Mouse (Mus musculus) lung, embryonic 15.5 days (tissue): ENCODE results near the gene Gm9918. TPM values are rescaled to one million over a fixed set of nuclear protein-coding genes. Genes with fewer than 3 reads are reported as not detected.
"Not testable (repeated sequence)": the region's sequence is repeated elsewhere in the genome, so short reads cannot be mapped to it uniquely, and the experiment has no call there.

Experiments
- ATAC-seq: fragments of 200-750 bp; cut with Nextera tagmentation; 2 replicates; pipeline ENCODE4 v1.8.0; 2017; ENCODE audit warnings: moderate number of reproducible peaks, borderline replicate concordance; ENCODE audit not compliant: low FRiP score, low TSS enrichment; ENCODE audit errors: extremely low read depth
- H3K27ac ChIP-seq: fragments of 300-500 bp; sonication (generic); 2 replicates; pipeline ENCODE4 v1.5.1; 2015; ENCODE audit warnings: moderate library complexity, mild to moderate bottlenecking, inconsistent platforms
- H3K27me3 ChIP-seq: fragments of 300-500 bp; sonication (generic); 2 replicates; pipeline ENCODE4 v1.6.1; 2015; ENCODE audit warnings: inconsistent platforms
- H3K36me3 ChIP-seq: fragments of 300-500 bp; sonication (generic); 2 replicates; pipeline ENCODE4 v1.6.1; 2015; ENCODE audit warnings: inconsistent platforms
- H3K4me1 ChIP-seq: fragments of 300-500 bp; sonication (generic); 2 replicates; pipeline ENCODE4 v1.6.1; 2015; ENCODE audit warnings: inconsistent platforms
- H3K4me2 ChIP-seq: fragments of 300-500 bp; sonication (generic); 2 replicates; pipeline ENCODE4 v1.6.1; 2015; ENCODE audit warnings: inconsistent platforms, mild to moderate bottlenecking, moderate library complexity
- H3K4me3 ChIP-seq: fragments of 300-500 bp; sonication (generic); 2 replicates; pipeline ENCODE4 v1.5.1; 2015; ENCODE audit warnings: mild to moderate bottlenecking, inconsistent platforms
- H3K9ac ChIP-seq: fragments of 300-500 bp; sonication (generic); 2 replicates; pipeline ENCODE4 v1.6.1; 2015; ENCODE audit warnings: inconsistent platforms
- H3K9me3 ChIP-seq: fragments of 300-500 bp; sonication (generic); 2 replicates; pipeline ENCODE4 v1.6.1; 2016; ENCODE audit warnings: inconsistent platforms
- WGBS: fragments of 180-500 bp; shearing (Covaris S2); methylation state at CpG from one replicate; pipeline ENCODE4 v1.1.7; 2015; 5-methylcytosine and 5-hydroxymethylcytosine counted together
- polyA plus RNA-seq: library from polyadenylated mRNA; unstranded; fragments of >200 nt; fragmentation: Nextera tagmentation; extraction: Ambion mirVana; gene quantifications from 2 replicates; pipeline ENCODE4 v1.2.1, GENCODE M21; 2015

Gm9918 gene
- polyA plus RNA-seq: 0.53 and 0.57 TPM in 2 replicates

DNA sequence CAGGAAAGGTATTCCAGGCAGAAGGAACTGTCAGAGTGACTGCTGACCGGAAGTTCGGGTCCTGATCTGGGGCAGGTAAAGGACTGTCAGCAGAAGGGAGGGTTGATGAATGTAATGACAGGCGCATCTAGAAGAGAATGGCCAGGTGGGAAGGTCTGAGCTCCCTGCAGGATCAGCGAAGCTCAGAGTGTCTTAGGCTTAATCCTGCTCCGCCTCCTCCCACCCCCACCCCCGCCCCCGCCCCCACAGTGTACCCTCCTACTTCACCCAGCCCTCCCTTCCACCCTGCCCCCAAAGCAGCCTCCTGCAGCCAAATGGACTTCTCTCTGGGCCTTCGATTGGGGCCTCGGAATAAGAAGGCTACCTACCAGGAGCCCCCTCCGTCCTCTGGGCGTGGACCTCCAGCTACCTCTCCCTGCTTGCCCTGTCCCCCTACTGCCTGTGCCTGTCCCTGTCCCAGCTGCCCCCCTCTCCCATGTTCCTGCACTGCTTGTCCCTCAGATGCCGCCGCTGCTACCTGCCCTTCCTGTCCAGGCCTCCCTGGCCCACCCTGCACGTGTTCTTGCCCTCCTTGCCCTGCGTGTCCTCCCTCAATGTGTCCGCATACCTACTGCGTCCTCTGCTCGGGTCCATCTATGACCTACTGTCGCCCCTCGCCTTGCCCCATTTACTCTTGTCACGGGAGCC, at the start of gene Gm9918:
Gm9918 (plus strand) TSS at position 290 of the 687 bp plus-strand sequence.
- Histone ChIP-seq H3K9ac (peak within 1 kb of the TSS; percentile 25; the same call in 1 of the 2 replicates), H3K4me3 (peak within 1 kb of the TSS; percentile 27), H3K36me3 (no peaks in the 10 kb centered on the region), H3K9me3 (no peaks in the 10 kb centered on the region), H3K27me3 (no peaks in the 10 kb centered on the region), H3K4me1 (peaks cover 14% of the 10 kb centered on the region), H3K4me2 (peak within 1 kb of the TSS; percentile 52), H3K27ac (0 out of 2 replicates have a peak within 1 kb of the TSS, but pooled peaks have one; percentile 1)
- ATAC-seq: peak; percentile 66; the same call in 1 of the 2 replicates
- 9% methylated on average over 20 of the region's 21 CpGs for WGBS

DNA sequence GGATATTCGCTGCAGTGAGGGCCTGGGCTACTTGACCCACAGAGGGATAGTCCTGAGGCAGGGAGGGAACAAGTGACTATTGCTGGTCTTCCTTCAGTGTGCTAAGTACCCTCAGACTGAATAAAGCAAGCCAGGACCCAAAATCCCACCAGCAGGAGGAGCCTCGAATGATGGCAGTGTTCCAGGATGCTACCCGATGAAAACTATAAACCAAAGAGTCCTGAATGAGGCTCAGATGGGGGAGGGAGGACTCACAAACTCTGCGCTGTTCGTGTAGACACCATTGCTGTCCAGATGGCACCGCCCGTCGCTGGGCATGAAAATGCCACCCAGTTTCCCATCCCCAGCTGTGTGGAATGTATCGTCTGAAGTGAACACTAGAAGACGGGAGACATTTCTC, 48.0 kb upstream of the Gm9918 start:
- 57% methylated on average over 10 of the region's 10 CpGs for WGBS
- no peak for ATAC-seq
- no peaks in the 10 kb centered on the region for H3K36me3 ChIP-seq
- H3K27ac ChIP-seq: no peak overlapping the region
- peaks cover 21% of the 10 kb centered on the region for H3K27me3 ChIP-seq
- H3K4me1 ChIP-seq: peaks cover 9% of the 10 kb centered on the region
- H3K9ac ChIP-seq: no peak overlapping the region
- no peak overlapping the region for H3K4me3 ChIP-seq
- H3K4me2 ChIP-seq: no peak overlapping the region
- H3K9me3 ChIP-seq: no peaks in the 10 kb centered on the region

DNA sequence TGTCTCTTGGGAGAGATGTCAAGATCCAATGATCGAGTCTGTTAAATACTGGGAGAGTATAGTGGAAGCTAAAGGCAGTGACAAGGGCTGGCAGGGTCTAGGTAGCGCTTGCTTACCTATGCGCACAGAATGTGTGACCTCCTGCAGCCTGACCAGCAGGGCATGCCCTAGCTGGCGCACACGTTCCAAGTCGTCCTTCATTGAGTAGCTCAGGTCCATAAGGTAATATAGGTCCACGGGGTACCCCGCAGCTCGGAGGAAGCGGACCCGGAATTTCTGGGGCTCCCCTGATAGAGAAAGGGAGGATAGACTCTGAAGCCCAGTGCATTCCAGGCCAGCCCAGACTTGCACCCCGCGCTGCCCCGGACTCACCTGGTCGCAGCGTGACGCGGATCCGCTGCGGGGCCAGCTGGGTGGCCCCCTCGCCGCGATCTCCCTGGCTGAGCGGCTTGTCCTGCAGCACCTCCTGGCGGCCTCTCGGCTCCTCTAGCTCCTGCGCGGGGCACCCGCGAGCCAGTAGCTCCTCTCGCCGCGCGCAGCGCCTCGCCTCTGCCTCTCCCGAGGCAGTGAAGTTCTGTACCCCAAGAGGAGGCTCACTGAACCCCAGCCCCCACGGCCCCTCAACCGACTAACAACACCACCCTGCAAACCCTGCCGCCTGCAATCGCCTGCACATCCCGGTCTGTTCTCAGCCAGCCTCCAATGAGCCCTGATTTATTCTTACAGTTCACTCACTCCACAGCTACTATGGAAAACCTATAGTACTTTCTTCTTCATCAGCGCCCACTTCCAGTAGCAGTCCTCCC, 46.0 kb upstream of the Gm9918 start:
- Histone ChIP-seq H3K4me1 (peaks cover 9% of the 10 kb centered on the region), H3K27ac (no peak overlapping the region), H3K27me3 (peaks cover 21% of the 10 kb centered on the region), H3K36me3 (no peaks in the 10 kb centered on the region), H3K4me2 (peak overlapping the region; percentile 86), H3K9ac (peak overlapping the region; percentile 33), H3K4me3 (peak overlapping the region; percentile 40), H3K9me3 (no peaks in the 10 kb centered on the region)
- ATAC-seq: peak; percentile 86
- WGBS: 3% methylated on average over 43 of the region's 43 CpGs

DNA sequence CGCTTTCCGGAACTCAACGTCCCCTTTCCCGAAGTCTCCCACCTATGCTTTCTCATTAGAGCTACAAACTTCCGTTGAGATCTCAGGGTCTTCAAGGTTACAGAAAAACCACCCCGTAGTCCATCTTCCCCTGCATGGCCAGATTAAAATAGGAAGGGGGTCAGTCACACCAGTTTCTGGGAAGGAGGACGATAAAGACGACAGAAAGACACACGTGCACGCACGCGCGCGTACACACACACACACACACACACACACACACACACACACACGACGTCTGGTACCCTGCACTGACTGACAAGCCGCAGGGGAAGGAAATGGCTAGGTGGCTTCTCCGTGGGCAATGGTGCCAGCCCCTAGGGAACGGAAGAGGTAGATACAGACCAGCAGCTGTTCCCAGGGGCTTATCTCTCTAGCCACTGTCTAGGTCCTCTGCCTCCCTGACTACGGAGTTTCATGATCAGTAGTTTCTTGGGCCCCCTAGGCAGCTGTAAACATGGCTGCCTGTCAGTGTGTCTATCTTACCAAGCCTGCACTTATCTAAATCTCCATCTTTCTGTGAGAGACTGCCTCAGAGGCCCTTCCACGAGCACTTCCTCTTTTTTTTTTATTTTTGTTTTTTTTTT, 45.3 kb upstream of the Gm9918 start:
- H3K9ac ChIP-seq: no peak overlapping the region
- peak overlapping the region; percentile 86 for H3K4me2 ChIP-seq
- peaks cover 9% of the 10 kb centered on the region for H3K4me1 ChIP-seq
- peak overlapping the region; percentile 40 for H3K4me3 ChIP-seq
- no peaks in the 10 kb centered on the region for H3K9me3 ChIP-seq
- H3K27ac ChIP-seq: no peak overlapping the region
- no peak for ATAC-seq
- WGBS: 11% methylated on average over 21 of the region's 21 CpGs
- H3K36me3 ChIP-seq: no peaks in the 10 kb centered on the region
- peaks cover 21% of the 10 kb centered on the region for H3K27me3 ChIP-seq

DNA sequence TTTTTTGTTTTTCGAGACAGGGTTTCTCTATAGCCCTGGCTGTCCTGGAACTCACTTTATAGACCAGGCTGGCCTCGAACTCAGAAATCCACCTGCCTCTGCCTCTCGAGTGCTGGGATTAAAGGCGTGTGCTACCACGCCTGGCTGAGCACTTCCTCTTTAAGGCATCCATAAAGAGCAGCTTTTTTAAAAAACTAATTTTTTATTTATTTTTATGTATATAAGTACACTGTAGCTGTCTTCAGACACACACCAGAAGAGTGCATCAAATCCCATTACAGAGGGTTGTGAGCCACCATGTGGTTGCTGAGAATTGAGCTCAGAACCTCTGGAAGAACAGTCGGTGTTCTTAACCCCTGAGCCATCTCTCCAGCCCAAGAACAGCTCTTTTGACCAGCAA, 44.7 kb upstream of the Gm9918 start:
- ATAC-seq, H3K4me3 ChIP-seq, H3K4me2 ChIP-seq, H3K36me3 ChIP-seq, H3K9me3 ChIP-seq, H3K4me1 ChIP-seq, H3K27ac ChIP-seq, H3K9ac ChIP-seq: not testable (repeated sequence)
- 64% methylated on average over 6 of the region's 6 CpGs for WGBS
- peaks cover 21% of the 10 kb centered on the region for H3K27me3 ChIP-seq

DNA sequence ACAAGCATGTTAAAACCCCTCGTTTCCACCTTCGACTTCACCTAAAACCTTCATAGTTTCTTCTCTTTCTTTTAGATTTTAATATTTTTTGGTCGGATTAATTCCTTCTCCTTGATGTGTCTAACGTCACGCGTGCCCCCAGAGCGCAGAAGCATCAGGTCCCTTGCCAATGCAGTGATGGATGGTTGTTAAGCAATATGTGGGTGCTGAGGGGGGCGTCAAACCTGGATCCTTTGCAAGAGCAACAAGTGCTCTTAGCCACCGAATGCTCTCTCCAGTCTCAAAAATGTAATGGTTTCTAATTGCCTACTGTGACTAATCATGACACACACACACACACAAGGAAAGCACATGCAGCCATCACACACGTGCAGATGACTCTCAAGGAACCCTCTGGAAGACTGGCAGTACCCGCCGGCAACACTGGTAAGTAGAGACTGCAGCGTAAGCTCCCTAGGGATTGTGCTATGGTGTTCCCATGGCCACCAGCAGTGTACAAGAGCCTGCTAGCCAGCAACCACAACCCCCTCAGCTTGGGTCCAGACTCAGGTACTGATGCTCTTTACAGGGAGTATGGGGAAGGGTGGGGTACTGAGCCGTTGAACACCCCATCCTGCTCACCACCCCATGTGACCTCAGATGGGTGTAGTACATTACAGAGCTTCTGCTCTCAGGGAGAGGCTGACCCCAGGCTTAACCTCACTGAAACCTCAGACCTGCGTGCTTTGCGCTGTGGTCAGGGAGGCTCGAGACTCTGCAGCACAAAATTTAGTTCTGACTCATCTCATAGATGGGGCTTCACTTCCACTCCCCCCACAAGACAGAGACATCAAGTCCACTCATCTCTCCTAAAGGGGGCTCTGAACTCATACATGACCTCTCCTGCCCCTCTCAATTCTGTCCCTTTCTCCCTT, 39.7 kb upstream of the Gm9918 start:
- no peak for ATAC-seq
- 79% methylated on average over 17 of the region's 17 CpGs for WGBS
- H3K27me3 ChIP-seq: no peaks in the 10 kb centered on the region

DNA sequence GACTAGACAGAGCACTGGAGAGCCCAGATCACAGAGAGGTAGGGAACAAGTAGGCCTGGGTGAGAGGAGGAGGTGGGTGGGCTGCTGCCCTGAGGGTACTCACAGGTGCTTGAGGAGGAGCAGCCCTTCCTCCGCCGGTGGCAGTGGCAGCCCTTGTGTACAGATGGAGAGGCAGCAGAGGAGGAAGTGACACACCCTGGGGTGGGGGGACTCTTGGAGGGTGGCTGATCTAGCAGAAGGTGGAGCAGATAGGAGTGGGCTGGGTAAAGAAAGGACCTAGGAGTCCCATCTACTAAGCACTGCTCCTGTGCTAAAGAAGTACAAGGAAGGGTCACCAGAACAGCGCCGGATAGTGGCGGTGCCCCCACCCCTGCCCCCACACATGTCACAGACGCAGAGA, 38.6 kb upstream of the Gm9918 start, which contains the start of gene Itgb7:
Itgb7 (minus strand) TSS at position 197 of the 400 bp plus-strand sequence.
- Histone ChIP-seq H3K4me3 (no peak within 1 kb of the TSS), H3K27ac (peak within 1 kb of the TSS; percentile 8; the same call in 1 of the 2 replicates), H3K36me3 (peaks cover 20% of the 10 kb centered on the region), H3K9me3 (no peaks in the 10 kb centered on the region), H3K9ac (no peak within 1 kb of the TSS), H3K4me1 (peaks cover 28% of the 10 kb centered on the region), H3K4me2 (no peak within 1 kb of the TSS), H3K27me3 (no peaks in the 10 kb centered on the region)
- ATAC-seq: peak; percentile 35; the same call in 1 of the 2 replicates
- 36% methylated on average over 6 of the region's 6 CpGs for WGBS

More for the DNA sequence above, 39.7 kb upstream of the Gm9918 start:
- Histone ChIP-seq H3K9me3 (no peaks in the 10 kb centered on the region), H3K4me1 (peaks cover 23% of the 10 kb centered on the region), H3K4me2 (no peak overlapping the region), H3K27ac (no peak overlapping the region), H3K4me3 (no peak overlapping the region), H3K9ac (no peak overlapping the region), H3K36me3 (peaks cover 12% of the 10 kb centered on the region)

DNA sequence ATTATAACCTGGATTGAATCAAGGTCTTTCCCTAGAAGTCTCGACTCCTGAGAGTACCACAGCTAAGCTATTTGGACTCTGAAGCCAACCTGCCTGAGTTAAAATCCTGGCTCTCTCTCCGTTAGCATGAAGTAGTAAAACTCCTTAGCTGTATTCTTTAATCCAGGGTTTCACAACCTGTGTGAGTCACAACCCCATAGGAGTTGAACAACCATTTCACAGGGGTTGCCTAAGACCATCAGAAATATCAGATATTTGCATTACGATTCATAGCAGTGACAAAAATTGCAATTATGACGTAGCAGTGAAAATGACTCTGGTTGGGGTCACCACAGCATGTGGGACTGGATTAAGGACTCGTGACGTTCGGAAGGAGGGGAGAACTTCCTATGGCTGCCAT, 37.6 kb upstream of the Gm9918 start:
- Histone ChIP-seq H3K4me1 (peaks cover 28% of the 10 kb centered on the region), H3K9me3 (no peaks in the 10 kb centered on the region), H3K9ac (no peak overlapping the region), H3K4me2 (no peak overlapping the region), H3K4me3 (no peak overlapping the region), H3K36me3 (peaks cover 28% of the 10 kb centered on the region), H3K27ac (no peak overlapping the region), H3K27me3 (no peaks in the 10 kb centered on the region)
- no peak for ATAC-seq
- 82% methylated on average over 7 of the region's 7 CpGs for WGBS

DNA sequence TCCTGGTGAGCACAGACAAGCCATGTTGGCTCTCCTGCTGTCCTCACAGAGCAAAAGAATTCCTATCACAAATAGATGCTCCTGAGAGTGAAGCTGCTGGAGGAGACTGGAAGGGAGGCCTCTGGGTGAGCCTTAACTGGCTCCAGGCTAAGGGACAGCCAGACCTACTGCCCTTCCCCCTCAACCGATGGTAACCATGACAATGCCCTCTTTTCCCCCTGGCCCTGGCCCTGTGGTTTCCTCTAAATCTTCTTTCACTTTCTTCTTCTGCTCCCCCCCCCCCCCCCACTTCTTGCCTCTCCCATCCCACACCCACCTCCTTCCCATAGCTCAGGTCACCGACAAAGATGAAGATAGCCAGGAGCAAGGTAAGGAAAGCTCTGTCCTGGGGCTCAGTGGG, 36.5 kb upstream of the Gm9918 start:
- Histone ChIP-seq H3K9me3 (no peaks in the 10 kb centered on the region), H3K27ac (no peak overlapping the region), H3K27me3 (no peaks in the 10 kb centered on the region), H3K36me3 (peaks cover 40% of the 10 kb centered on the region), H3K4me1 (peaks cover 28% of the 10 kb centered on the region), H3K4me3 (no peak overlapping the region), H3K4me2 (no peak overlapping the region), H3K9ac (no peak overlapping the region)
- no peak for ATAC-seq
- WGBS: 6% methylated on average over 2 of the region's 2 CpGs

DNA sequence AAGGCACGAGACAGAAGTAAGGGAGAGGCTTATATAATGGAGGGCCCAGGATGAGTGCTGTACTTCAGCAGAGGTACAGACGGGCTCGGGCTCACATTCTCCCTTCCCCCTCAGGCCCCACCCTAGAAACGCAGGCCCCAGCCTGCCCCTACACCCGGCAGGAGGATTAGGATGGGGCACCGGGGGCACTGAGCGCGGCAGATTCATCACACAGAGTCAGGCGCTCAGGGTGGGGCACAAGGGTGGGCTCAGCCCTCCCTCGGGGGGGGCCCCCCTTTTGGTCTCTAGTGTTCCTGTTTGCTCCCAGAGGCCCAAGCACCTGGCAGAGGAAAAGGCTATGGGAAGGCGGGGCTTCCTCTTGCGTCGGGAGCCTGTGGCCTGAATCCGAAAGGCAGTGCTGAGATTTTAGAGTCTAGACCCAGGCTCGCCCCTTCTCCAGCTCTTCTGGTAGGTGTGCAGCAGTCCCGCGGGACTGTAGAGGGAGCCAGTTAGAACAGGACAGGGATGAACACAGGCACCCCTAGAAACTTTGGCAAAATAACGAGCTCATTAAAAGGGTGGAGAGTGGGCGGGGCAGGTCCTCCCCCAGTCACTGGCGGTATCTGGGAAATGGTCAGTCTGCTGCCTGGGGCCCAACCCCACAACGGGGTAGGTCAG, 34.9 kb upstream of the Gm9918 start:
- Histone ChIP-seq H3K27me3 (no peaks in the 10 kb centered on the region), H3K4me2 (peak overlapping the region; percentile 37; the same call in 1 of the 2 replicates), H3K27ac (peak overlapping the region; percentile 59), H3K4me3 (no peak overlapping the region), H3K9me3 (no peaks in the 10 kb centered on the region), H3K36me3 (peaks cover 47% of the 10 kb centered on the region), H3K9ac (no peak overlapping the region), H3K4me1 (peaks cover 36% of the 10 kb centered on the region)
- ATAC-seq: peak; percentile 40; the same call in 1 of the 2 replicates
- WGBS: 28% methylated on average over 21 of the region's 21 CpGs
